ENCODE assay signal across 15 mouse cellular contexts in the genomic region with DNA sequence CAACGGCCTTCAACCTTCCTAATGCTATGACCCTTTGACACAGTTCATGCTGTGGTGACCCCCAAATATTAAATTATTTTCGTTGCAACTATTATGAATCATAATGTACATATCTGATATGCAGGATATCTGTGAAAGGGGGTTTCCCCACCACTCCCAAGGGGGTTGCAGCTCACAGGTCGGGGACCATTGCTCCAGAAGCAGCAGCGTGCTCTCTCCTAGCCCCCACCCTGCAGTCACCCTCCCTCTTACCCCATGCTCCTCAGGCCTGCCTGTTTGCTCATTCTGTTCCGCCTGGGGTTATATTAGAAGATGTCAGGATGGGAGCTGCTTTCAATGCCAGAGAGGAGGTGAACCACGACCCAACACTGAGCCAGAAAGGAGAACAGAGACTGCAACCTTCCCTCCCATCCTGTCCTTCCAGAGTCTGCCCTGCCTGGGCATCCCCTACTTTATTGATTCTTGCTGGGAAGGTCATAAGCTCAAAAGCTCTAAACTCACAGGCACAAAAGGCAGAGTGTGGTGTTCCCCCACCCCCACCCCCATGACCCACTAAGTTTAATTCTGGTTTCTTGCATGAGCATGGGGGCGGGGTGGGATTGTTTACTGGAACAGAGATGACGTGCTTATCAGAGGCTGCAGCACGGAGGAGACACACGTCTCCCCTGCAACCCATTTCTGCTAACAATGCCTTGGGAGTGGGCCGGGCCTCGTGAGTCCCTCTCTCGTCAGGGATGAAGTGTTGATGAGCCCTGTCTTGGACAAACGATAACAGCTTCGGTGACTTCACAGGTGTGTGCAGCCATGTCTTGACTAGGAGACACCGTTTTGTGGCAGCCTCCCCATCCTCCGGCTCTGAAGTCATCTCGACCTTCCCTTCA.
DNase-seq lines count a peak whose midpoint lies in the region; ATAC-seq and TF ChIP-seq lines count a peak whose summit lies in the region.
"Had no signal": no experiment of that assay in that cellular context is flagged by ENCODE, and none has a peak within 500 bp of the region (broad histone marks: within the 10 kb centered on the region; RNA-seq: fewer than 3 reads in every experiment).

No protein-coding gene starts in this region.

- H3K9ac ChIP-seq in forebrain, embryonic 13.5 days, result no peak overlapping the region
- H3K9ac ChIP-seq in hindbrain, embryonic 14.5 days, result no peak overlapping the region
- H3K9ac ChIP-seq in hindbrain, embryonic 13.5 days, result no peak overlapping the region
- H3K9ac ChIP-seq in intestine, postnatal 0 days (ENCODE audit: low read depth, low read length), result no peak overlapping the region
- H3K9ac ChIP-seq: embryonic facial prominence, embryonic 13.5 days had no signal

- TF ChIP-seq CTCF in intestine, postnatal 0 days (IDR thresholded peaks at IDR 0.05; ENCODE audit: low read depth), result no peak

- H3K4me2 ChIP-seq in forebrain, embryonic 13.5 days, result no peak overlapping the region
- H3K4me2 ChIP-seq in hindbrain, embryonic 14.5 days (replicated peaks), result no peak overlapping the region
- H3K4me2 ChIP-seq in hindbrain, embryonic 13.5 days, result no peak overlapping the region
- H3K4me2 ChIP-seq in intestine, postnatal 0 days (replicated peaks; ENCODE audit: low read depth), result no peak overlapping the region
- H3K4me2 ChIP-seq: embryonic facial prominence, embryonic 13.5 days had no signal

- H3K4me1 ChIP-seq in forebrain, embryonic 10.5 days, result peaks cover 8% of the 10 kb centered on the region; the same call in 1 of the 2 replicates
- no peaks in the 10 kb centered on the region for H3K4me1 ChIP-seq in forebrain, embryonic 13.5 days
- 0 out of 2 replicates have a peak, but pooled peaks cover 3% of the 10 kb centered on the region for H3K4me1 ChIP-seq in hindbrain, embryonic 14.5 days (replicated peaks; ENCODE audit: control insufficient read depth, insufficient read depth, low read length)
- H3K4me1 ChIP-seq in hindbrain, embryonic 13.5 days (replicated peaks), result peaks cover 2% of the 10 kb centered on the region; the same call in 1 of the 2 replicates
- H3K4me1 ChIP-seq in intestine, postnatal 0 days (replicated peaks; ENCODE audit: control insufficient read depth, insufficient read depth, low read length), result no peaks in the 10 kb centered on the region

- ATAC-seq in forebrain, embryonic 13.5 days, result no peak
- ATAC-seq in hindbrain, embryonic 14.5 days (ENCODE audit: low FRiP score), result peak; percentile 18; the same call in 1 of the 2 replicates
- ATAC-seq in hindbrain, embryonic 13.5 days (ENCODE audit: low FRiP score), result no peak; the same call in 1 of the 2 replicates
- no peak for ATAC-seq in intestine, postnatal 0 days
- ATAC-seq: lung, postnatal 0 days had no signal

- intact Hi-C loops in left cerebral cortex, postnatal 4 days (cut with DNase I), result loop anchor here (5.0 to 10.0 kb wide), 2 partner anchors 184 to 387 kb away; no protein-coding TSS in a partner anchor

- peak; percentile 14 for DNase-seq in forebrain, embryonic 10.5 days (ENCODE audit: extremely low spot score, low spot score)
- DNase-seq in hindbrain, embryonic 14.5 days (ENCODE audit: low spot score), result no peak
- DNase-seq in retina, postnatal 1 day, result peak; percentile 26
- no peak for DNase-seq in retina, embryonic 14.5 days (ENCODE audit: low spot score)
- no peak for DNase-seq in left cerebral cortex, postnatal 4 days
- DNase-seq: gastrocnemius, postnatal 14 days; heart, postnatal 36 days; kidney, postnatal 14 days; right cerebral cortex, adult 18-20 months; thymus, postnatal 36 days had no signal

- H3K36me3 ChIP-seq in forebrain, embryonic 10.5 days (replicated peaks), result no peaks in the 10 kb centered on the region
- no peaks in the 10 kb centered on the region for H3K36me3 ChIP-seq in forebrain, embryonic 13.5 days (ENCODE audit: poor library complexity, severe bottlenecking)
- no peaks in the 10 kb centered on the region for H3K36me3 ChIP-seq in hindbrain, embryonic 14.5 days (replicated peaks; ENCODE audit: control insufficient read depth, insufficient read depth)
- H3K36me3 ChIP-seq in hindbrain, embryonic 13.5 days, result no peaks in the 10 kb centered on the region
- H3K36me3 ChIP-seq in intestine, postnatal 0 days (ENCODE audit: control insufficient read depth, insufficient read depth), result no peaks in the 10 kb centered on the region
- H3K36me3 ChIP-seq: embryonic facial prominence, embryonic 13.5 days had no signal

- H3K27me3 ChIP-seq in forebrain, embryonic 10.5 days (ENCODE audit: poor library complexity, severe bottlenecking), result no peaks in the 10 kb centered on the region
- H3K27me3 ChIP-seq in forebrain, embryonic 13.5 days, result no peaks in the 10 kb centered on the region
- no peaks in the 10 kb centered on the region for H3K27me3 ChIP-seq in hindbrain, embryonic 14.5 days (ENCODE audit: control insufficient read depth, insufficient read depth, low read length)
- no peaks in the 10 kb centered on the region for H3K27me3 ChIP-seq in hindbrain, embryonic 13.5 days
- H3K27me3 ChIP-seq in intestine, postnatal 0 days (replicated peaks; ENCODE audit: control insufficient read depth, insufficient read depth, low read length), result no peaks in the 10 kb centered on the region
- H3K27me3 ChIP-seq: embryonic facial prominence, embryonic 13.5 days had no signal

- 78% methylated on average over 18 of the region's 18 CpGs for WGBS in forebrain, embryonic 10.5 days
- WGBS in forebrain, embryonic 13.5 days, result 68% methylated on average over 18 of the region's 18 CpGs
- WGBS in hindbrain, embryonic 14.5 days, result 68% methylated on average over 18 of the region's 18 CpGs
- WGBS in hindbrain, embryonic 13.5 days, result 66% methylated on average over 18 of the region's 18 CpGs
- WGBS in intestine, postnatal 0 days, result 56% methylated on average over 18 of the region's 18 CpGs

- H3K27ac ChIP-seq in forebrain, embryonic 10.5 days, result 0 out of 2 replicates have a peak overlapping the region, but pooled peaks have one; percentile 8
- H3K27ac ChIP-seq in forebrain, embryonic 13.5 days, result no peak overlapping the region
- H3K27ac ChIP-seq in hindbrain, embryonic 14.5 days, result no peak overlapping the region
- no peak overlapping the region for H3K27ac ChIP-seq in hindbrain, embryonic 13.5 days
- no peak overlapping the region for H3K27ac ChIP-seq in intestine, postnatal 0 days (ENCODE audit: low read depth, low read length)
- H3K27ac ChIP-seq: embryonic facial prominence, embryonic 13.5 days had no signal

- no peaks in the 10 kb centered on the region for H3K9me3 ChIP-seq in forebrain, embryonic 10.5 days
- H3K9me3 ChIP-seq in forebrain, embryonic 13.5 days (replicated peaks), result no peaks in the 10 kb centered on the region
- no peaks in the 10 kb centered on the region for H3K9me3 ChIP-seq in hindbrain, embryonic 14.5 days (ENCODE audit: control insufficient read depth, low read length)
- no peaks in the 10 kb centered on the region for H3K9me3 ChIP-seq in hindbrain, embryonic 13.5 days
- H3K9me3 ChIP-seq in intestine, postnatal 0 days (ENCODE audit: control insufficient read depth), result no peaks in the 10 kb centered on the region
- H3K9me3 ChIP-seq: embryonic facial prominence, embryonic 13.5 days had no signal

- no peak overlapping the region for H3K4me3 ChIP-seq in forebrain, embryonic 10.5 days
- no peak overlapping the region for H3K4me3 ChIP-seq in forebrain, embryonic 13.5 days
- no peak overlapping the region for H3K4me3 ChIP-seq in hindbrain, embryonic 14.5 days (replicated peaks; ENCODE audit: low read length)
- H3K4me3 ChIP-seq in hindbrain, embryonic 13.5 days, result no peak overlapping the region
- no peak overlapping the region for H3K4me3 ChIP-seq in intestine, postnatal 0 days (ENCODE audit: low read depth, low read length)
- H3K4me3 ChIP-seq: embryonic facial prominence, embryonic 13.5 days had no signal

Comparison
In these comparisons a context has a peak if more than half of its experiments do, and no peak if none do; other contexts are left out.
1. DNase-seq: peak in forebrain, embryonic 10.5 days (single experiment) and retina, postnatal 1 day (single experiment); none in hindbrain, embryonic 14.5 days (single experiment), retina, embryonic 14.5 days (single experiment) and left cerebral cortex, postnatal 4 days (single experiment).